Mouse (Mus musculus) hindbrain, embryonic 16.5 days (tissue): ENCODE measurements around the gene Zcchc14. TPM values are rescaled to one million over a fixed set of nuclear protein-coding genes. Genes with fewer than 3 reads are reported as not detected.

Experiments used
- ATAC-seq: fragments of 200-750 bp; cut with Nextera tagmentation; 2 replicates; pipeline ENCODE4 v1.8.0; 2017; ENCODE audit warnings: moderate TSS enrichment, moderate library complexity
- H3K27ac ChIP-seq: fragments of 300-500 bp; sonication (generic); 2 replicates; pipeline ENCODE4 v1.5.1; 2014; ENCODE audit warnings: low read depth, mild to moderate bottlenecking, control low read depth, low read length, moderate library complexity
- H3K27me3 ChIP-seq: fragments of 300-500 bp; sonication (generic); replicated peaks from 2 replicates; pipeline ENCODE4 v1.6.1; 2014; ENCODE audit warnings: low read length; ENCODE audit not compliant: control insufficient read depth, insufficient read depth
- H3K36me3 ChIP-seq: fragments of 300-500 bp; sonication (generic); 2 replicates; pipeline ENCODE4 v1.6.1; 2014; ENCODE audit warnings: mild to moderate bottlenecking, low read length, moderate library complexity, mixed read lengths; ENCODE audit not compliant: control insufficient read depth, insufficient read depth
- H3K4me1 ChIP-seq: fragments of 300-500 bp; sonication (generic); 2 replicates; pipeline ENCODE4 v1.6.1; 2014; ENCODE audit warnings: low read depth, low read length; ENCODE audit not compliant: control insufficient read depth, insufficient read depth
- H3K4me2 ChIP-seq: fragments of 300-500 bp; sonication (generic); 2 replicates; pipeline ENCODE4 v1.6.1; 2014; ENCODE audit warnings: mild to moderate bottlenecking, low read length, control low read depth, moderate library complexity
- H3K4me3 ChIP-seq: fragments of 300-500 bp; sonication (generic); 2 replicates; pipeline ENCODE4 v1.5.1; 2014; ENCODE audit warnings: mild to moderate bottlenecking, low read length, control low read depth, moderate library complexity
- H3K9ac ChIP-seq: fragments of 300-500 bp; sonication (generic); 2 replicates; pipeline ENCODE4 v1.6.1; 2014; ENCODE audit warnings: low read depth, mild to moderate bottlenecking, control low read depth, low read length, moderate library complexity
- H3K9me3 ChIP-seq: fragments of 300-500 bp; sonication (generic); 2 replicates; pipeline ENCODE4 v1.6.1; 2014; ENCODE audit warnings: mild to moderate bottlenecking, low read length, moderate library complexity; ENCODE audit not compliant: control insufficient read depth
- WGBS: fragments of 180-500 bp; shearing (Covaris S2); extraction: QIAGEN DNeasy Blood & Tissue Kit; methylation state at CpG from one replicate; pipeline ENCODE4 v1.1.7; 2014; 5-methylcytosine and 5-hydroxymethylcytosine counted together
- polyA plus RNA-seq: library from polyadenylated mRNA; unstranded; fragments of >200 nt; fragmentation: Nextera tagmentation; extraction: Ambion mirVana; gene quantifications from 2 replicates; pipeline ENCODE4 v1.2.1, GENCODE M21; 2015

Gene Zcchc14
- polyA plus RNA-seq, 1 experiment from 2014 or later = 20.9 TPM

DNA sequence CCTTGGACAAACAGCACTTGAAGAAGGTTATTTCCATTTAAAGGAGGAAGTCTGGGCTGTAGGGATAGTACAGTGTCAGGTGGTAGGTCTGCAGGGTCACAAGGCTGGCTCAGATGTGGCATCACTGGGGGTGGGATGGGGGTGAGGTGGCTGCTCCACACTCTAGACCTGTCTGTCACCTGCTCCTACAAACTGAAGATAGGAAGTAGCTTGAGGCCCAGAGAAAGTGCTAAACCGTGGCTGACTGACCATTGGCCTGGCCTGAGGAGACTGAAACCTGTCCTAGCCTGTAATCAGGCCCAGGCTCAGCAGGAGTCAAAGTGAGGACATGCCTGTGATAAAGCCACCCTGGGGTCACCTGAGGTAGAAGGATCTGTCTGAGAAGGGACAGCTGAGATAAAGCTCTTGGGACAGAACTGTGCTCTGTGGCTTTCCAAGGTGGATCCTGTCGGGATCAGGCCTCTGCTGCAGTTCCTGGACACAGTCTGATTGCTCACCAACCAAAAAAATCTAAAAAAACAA lies 63.4 kb downstream of the Zcchc14 start:
- Histone ChIP-seq H3K27me3 (no peaks in the 10 kb centered on the region), H3K4me3 (no peak overlapping the region), H3K9ac (no peak overlapping the region), H3K9me3 (no peaks in the 10 kb centered on the region), H3K27ac (peak overlapping the region; percentile 82; the same call in 1 of the 2 replicates), H3K4me1 (peaks cover 23% of the 10 kb centered on the region), H3K36me3 (no peaks in the 10 kb centered on the region; the same call in 1 of the 2 replicates), H3K4me2 (no peak overlapping the region)
- ATAC-seq = no peak
- 43% methylated on average over 2 of the region's 2 CpGs for WGBS

DNA sequence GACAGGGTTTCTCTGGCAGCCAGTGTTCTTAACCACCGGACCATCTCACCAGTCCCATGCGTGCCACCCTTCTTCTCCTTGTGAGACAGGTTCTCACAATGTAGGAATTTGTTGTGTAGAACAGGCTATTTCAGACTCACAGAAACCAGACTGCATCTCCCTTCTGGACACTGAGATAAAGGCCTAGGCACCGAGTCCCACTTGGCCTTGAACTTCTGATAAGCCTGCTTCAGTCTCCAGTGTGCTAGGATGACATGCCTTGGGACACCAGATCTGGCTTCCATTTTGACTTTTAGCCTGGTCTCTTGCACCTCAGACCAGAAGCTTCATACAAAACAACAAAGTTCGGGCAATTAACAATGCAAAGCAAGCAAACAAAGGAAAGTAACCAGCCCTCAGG lies 64.0 kb downstream of the Zcchc14 start:
- Histone ChIP-seq H3K9me3 (no peaks in the 10 kb centered on the region), H3K4me2 (no peak overlapping the region), H3K4me1 (peaks cover 23% of the 10 kb centered on the region), H3K4me3 (no peak overlapping the region), H3K9ac (no peak overlapping the region), H3K36me3 (no peaks in the 10 kb centered on the region; the same call in 1 of the 2 replicates), H3K27ac (no peak overlapping the region), H3K27me3 (no peaks in the 10 kb centered on the region)
- WGBS = 89% methylated on average over 4 of the region's 4 CpGs
- ATAC-seq = no peak

DNA sequence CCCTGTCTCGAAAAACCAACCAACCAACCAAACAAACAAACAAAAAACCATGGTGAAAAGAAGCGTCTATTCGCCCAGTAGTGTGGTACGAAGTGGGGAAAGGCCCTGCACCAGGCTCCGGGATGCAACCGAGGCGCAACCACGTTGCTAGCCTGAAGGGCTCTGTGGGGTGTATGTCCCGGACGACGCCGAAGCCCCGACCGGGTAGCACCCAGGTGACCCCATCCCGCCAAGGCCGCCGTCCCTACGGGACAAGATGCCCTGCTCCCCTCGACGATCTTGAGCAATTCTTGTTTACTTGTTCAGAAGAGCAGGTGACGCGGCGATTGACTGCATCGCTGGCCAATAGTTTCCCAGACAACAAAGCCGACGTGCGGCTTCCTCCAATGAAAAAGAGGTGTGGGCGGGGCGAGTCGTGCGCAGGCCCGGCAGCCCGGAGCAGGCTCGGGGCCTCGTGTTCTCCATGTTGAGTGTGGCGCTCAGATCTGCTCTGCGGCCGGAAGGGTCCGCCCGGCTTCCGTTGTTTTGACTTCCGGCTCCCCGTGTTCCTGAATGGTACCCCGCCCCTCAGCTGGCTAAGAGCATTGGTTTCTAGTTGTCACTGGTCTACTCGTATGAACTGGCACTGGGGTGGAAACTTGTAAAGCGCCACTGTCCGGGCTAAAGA lies 67.4 kb downstream of the Zcchc14 start:
- under 1% methylated on average over 47 of the region's 47 CpGs for WGBS
- H3K4me1 ChIP-seq = peaks cover 5% of the 10 kb centered on the region
- peak overlapping the region; percentile 66 for H3K27ac ChIP-seq

DNA sequence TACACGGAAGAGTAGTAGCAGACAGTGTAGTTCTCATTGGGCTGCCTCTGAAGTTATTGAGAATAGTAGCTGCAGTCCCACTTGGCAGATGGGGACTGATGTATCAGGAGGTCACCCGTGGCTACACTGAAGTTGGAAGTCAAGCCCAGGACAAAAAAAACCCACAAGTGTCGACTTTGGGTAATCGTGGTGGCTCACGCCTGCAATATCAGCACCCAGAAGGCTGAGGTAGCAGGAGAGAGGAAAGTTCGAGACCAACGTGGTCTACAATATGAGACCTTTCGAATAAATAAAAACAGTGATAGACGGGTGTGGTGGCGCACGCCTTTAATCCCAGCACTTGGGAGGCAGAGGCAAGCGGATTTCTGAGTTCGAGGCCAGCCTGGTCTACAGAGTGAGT lies 68.0 kb downstream of the Zcchc14 start:
- peak overlapping the region; percentile 58 for H3K4me3 ChIP-seq
- H3K9ac ChIP-seq = no peak overlapping the region; the same call in 1 of the 2 replicates
- peak overlapping the region; percentile 68 for H3K4me2 ChIP-seq
- WGBS = 54% methylated on average over 13 of the region's 13 CpGs
- no peaks in the 10 kb centered on the region for H3K9me3 ChIP-seq
- peaks cover 4% of the 10 kb centered on the region for H3K4me1 ChIP-seq
- peak overlapping the region; percentile 66; the same call in 1 of the 2 replicates for H3K27ac ChIP-seq
- H3K36me3 ChIP-seq = no peaks in the 10 kb centered on the region
- no peaks in the 10 kb centered on the region for H3K27me3 ChIP-seq
- no peak for ATAC-seq

More for the DNA sequence above, 67.4 kb downstream of the Zcchc14 start:
- peak overlapping the region; percentile 58 for H3K4me3 ChIP-seq
- H3K9ac ChIP-seq = peak overlapping the region; percentile 72
- peak; percentile 96 for ATAC-seq
- H3K9me3 ChIP-seq = no peaks in the 10 kb centered on the region
- no peaks in the 10 kb centered on the region for H3K27me3 ChIP-seq
- H3K4me2 ChIP-seq = peak overlapping the region; percentile 71
- H3K36me3 ChIP-seq = no peaks in the 10 kb centered on the region

DNA sequence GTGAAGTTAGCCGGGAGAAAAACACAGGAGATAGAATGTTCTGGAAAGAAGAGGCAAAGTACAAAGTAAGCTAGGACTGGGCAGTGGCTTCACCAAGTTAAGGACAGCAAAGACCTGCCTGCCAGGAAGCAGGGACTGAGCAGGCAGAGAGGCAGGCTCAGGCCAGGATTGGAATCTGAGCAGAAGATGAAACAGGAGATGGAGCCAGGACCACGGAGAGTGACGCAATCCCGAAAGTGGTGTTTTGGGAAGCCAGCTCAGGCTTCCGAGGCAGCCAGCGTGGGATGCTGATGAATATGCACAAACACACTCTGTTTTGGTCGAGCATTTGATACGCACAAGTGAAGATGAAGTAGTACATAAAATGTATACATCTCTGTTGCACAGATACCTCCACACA lies 69.0 kb downstream of the Zcchc14 start:
- Histone ChIP-seq H3K9me3 (no peaks in the 10 kb centered on the region), H3K4me2 (no peak overlapping the region), H3K9ac (no peak overlapping the region), H3K4me1 (peaks cover 3% of the 10 kb centered on the region), H3K36me3 (no peaks in the 10 kb centered on the region), H3K27ac (no peak overlapping the region), H3K27me3 (no peaks in the 10 kb centered on the region), H3K4me3 (no peak overlapping the region)
- 56% methylated on average over 8 of the region's 8 CpGs for WGBS
- no peak for ATAC-seq

DNA sequence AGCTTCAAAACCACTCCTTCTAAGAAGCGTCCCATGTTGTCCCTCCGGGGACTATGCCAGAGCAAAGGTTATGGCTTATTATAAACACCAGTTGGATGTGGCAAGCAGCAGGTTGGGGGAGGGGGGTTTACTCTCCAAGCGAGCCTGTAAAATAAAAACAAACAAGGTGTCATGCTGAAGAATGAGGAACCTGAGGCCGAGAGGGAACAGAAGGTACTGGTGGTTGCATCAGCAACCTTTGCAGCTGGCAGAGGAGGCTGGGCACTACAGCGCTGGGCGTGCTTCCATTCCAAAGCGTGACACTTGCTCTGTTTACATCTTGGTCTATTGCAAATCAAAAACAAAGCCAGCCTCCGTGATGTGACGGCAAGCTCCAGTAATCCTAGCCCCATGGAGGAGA lies 72.2 kb downstream of the Zcchc14 start:
- Histone ChIP-seq H3K9me3 (no peaks in the 10 kb centered on the region), H3K4me3 (no peak overlapping the region), H3K27ac (no peak overlapping the region), H3K27me3 (no peaks in the 10 kb centered on the region), H3K9ac (no peak overlapping the region), H3K4me2 (no peak overlapping the region), H3K36me3 (no peaks in the 10 kb centered on the region), H3K4me1 (peaks cover 21% of the 10 kb centered on the region)
- no peak for ATAC-seq
- WGBS = 42% methylated on average over 9 of the region's 9 CpGs

DNA sequence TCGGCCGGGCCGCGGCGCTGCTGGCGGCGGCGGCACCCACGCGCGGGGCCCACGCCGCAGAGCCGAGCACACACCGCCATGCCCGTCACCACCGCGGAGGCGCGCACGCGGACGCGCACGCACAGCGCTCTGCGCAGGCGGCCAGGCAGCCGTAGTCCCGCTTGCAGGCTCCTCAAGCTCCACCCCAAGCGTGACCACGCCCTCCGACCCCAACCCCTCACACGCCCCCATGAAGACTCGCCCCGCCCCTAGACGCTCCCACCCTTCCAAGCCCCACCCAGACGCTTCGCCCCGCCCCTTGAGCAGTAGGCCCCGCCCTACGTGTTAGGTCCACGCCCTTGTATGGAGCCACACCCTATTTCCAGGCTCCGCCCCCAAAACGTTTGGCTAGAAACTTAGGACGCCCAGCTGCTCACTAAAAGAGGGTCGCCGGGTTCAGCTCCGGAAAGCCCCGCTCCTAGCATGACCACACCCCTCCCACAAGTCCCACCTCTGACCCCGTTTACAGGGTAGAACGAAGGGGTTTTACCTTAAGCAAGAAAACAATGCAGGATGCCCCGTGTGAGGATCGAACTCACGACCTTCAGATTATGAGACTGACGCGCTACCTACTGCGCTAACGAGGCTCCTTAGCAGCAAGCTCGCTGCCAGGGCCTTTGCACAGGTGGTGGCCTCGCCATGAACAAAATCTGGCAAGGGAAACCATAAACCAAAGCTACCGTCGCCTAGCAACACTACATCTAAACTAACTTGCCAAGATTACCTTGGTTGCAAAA lies 73.8 kb downstream of the Zcchc14 start, which contains the start of gene Fbxo31:
Gene Fbxo31 (minus strand): TSS at position 131 of the 776 bp plus-strand sequence.
- H3K36me3 ChIP-seq = no peaks in the 10 kb centered on the region
- H3K9ac ChIP-seq = peak within 1 kb of the TSS; percentile 91
- H3K4me2 ChIP-seq = peak within 1 kb of the TSS; percentile 68
- under 1% methylated on average over 58 of the region's 63 CpGs for WGBS
- peaks cover 21% of the 10 kb centered on the region for H3K4me1 ChIP-seq
- ATAC-seq = peak; percentile 94
- no peaks in the 10 kb centered on the region for H3K27me3 ChIP-seq
- peak within 1 kb of the TSS; percentile 69 for H3K27ac ChIP-seq
- no peaks in the 10 kb centered on the region for H3K9me3 ChIP-seq
- H3K4me3 ChIP-seq = peak within 1 kb of the TSS; percentile 92

DNA sequence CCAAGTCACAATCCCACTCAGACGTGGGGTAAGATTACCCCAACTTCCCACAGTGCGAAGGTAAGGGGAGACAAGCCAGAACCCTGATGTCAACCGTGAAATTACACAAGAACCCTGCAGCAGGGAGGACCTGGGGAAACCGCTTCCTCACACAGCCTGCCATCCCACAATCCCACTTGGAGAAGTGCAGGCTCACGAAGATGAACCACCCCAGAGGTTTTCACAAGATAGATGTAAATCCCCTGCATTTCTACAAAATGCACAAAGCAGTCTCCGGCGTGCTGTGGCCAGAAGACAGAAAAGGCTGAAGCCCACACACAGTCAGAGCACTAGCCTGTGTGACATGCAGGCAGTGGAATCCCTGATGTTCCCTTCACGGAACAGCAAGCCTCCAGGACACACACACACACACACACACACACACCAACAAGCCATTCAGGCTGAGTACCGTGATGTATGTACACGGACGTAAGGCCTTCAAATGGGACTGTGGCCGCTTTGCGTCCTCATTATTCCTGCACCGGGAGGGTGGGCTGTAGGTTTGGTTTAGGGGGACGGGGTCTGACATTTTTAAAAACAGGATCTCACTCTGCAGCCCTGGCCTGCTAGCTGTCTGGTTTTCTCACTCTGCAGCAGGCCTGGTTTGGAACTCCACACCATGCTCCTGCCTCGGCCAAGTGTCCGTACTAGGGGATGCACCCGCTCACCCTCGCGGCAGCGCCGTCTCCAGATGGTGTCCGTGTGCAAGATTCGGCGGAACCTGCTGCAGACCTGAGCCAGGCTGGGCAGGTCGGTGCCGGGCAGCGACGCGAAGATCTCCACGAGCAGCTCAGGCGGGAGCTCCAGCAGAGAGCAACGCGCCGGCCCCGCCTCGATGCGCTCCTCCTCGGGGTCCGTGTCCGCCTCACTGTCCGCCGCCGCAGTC lies 74.7 kb downstream of the Zcchc14 start:
- Histone ChIP-seq H3K4me1 (peaks cover 21% of the 10 kb centered on the region), H3K4me2 (peak overlapping the region; percentile 68), H3K27ac (peak overlapping the region; percentile 69), H3K9ac (peak overlapping the region; percentile 91), H3K27me3 (no peaks in the 10 kb centered on the region), H3K36me3 (no peaks in the 10 kb centered on the region), H3K9me3 (no peaks in the 10 kb centered on the region), H3K4me3 (peak overlapping the region; percentile 92)
- peak; percentile 66 for ATAC-seq
- WGBS = 1% methylated on average over 40 of the region's 44 CpGs
